Mouse (Mus musculus): ENCODE data around the gene Galnt7.

- TF ChIP-seq MAFK (IDR thresholded peaks at IDR 0.05; ENCODE audit: insufficient read depth, low read depth, low read length): no peak
- TF ChIP-seq HCFC1 (IDR thresholded peaks at IDR 0.05; ENCODE audit: borderline replicate concordance, insufficient read depth, low read length): no peak
- no peak for TF ChIP-seq ZNF384 (IDR thresholded peaks at IDR 0.05; ENCODE audit: low read depth, low read length)
- no peak for TF ChIP-seq CHD2 (IDR thresholded peaks at IDR 0.05; ENCODE audit: low read depth, low read length)
Measured at GRCm38 (mm10) chr8:57498847-57499511, 153.9 kb downstream of the Galnt7 start.

Data from ES-E14 (cell line).